Mouse (Mus musculus) lung, embryonic 16.5 days (tissue): ENCODE results near the gene Panx1. TPM values are rescaled to one million over a fixed set of nuclear protein-coding genes. Genes with fewer than 3 reads are reported as not detected.

Source experiments
- ATAC-seq: fragments of 200-750 bp; cut with Nextera tagmentation; 2 replicates; pipeline ENCODE4 v1.8.0; 2017; ENCODE audit warnings: low read depth, mild to moderate bottlenecking, moderate library complexity
- H3K27ac ChIP-seq: fragments of 300-500 bp; sonication (generic); 2 replicates; pipeline ENCODE4 v1.5.1; 2014; ENCODE audit warnings: mild to moderate bottlenecking, control low read depth, low read length
- H3K27me3 ChIP-seq: fragments of 300-500 bp; sonication (generic); 2 replicates; pipeline ENCODE4 v1.6.1; 2014; ENCODE audit warnings: low read depth, low read length, mixed read lengths; ENCODE audit not compliant: control insufficient read depth, insufficient read depth
- H3K36me3 ChIP-seq: fragments of 300-500 bp; sonication (generic); 2 replicates; pipeline ENCODE4 v1.6.1; 2014; ENCODE audit warnings: low read length; ENCODE audit not compliant: control insufficient read depth, insufficient read depth
- H3K4me1 ChIP-seq: fragments of 300-500 bp; sonication (generic); replicated peaks from 2 replicates; pipeline ENCODE4 v1.6.1; 2014; ENCODE audit warnings: low read length, mixed read lengths; ENCODE audit not compliant: control insufficient read depth, insufficient read depth
- H3K4me2 ChIP-seq: fragments of 300-500 bp; sonication (generic); 2 replicates; pipeline ENCODE4 v1.6.1; 2014; ENCODE audit warnings: low read depth, low read length, control low read depth
- H3K4me3 ChIP-seq: fragments of 300-500 bp; sonication (generic); 2 replicates; pipeline ENCODE4 v1.5.1; 2014; ENCODE audit warnings: mild to moderate bottlenecking, low read length, control low read depth
- H3K9ac ChIP-seq: fragments of 300-500 bp; sonication (generic); 2 replicates; pipeline ENCODE4 v1.6.1; 2014; ENCODE audit warnings: low read length, control low read depth
- H3K9me3 ChIP-seq: fragments of 300-500 bp; sonication (generic); 2 replicates; pipeline ENCODE4 v1.6.1; 2016; ENCODE audit warnings: low read length; ENCODE audit not compliant: control insufficient read depth
- WGBS: fragments of 180-500 bp; shearing (Covaris S2); extraction: QIAGEN DNeasy Blood & Tissue Kit; methylation state at CpG from one replicate; pipeline ENCODE4 v1.1.7; 2014; 5-methylcytosine and 5-hydroxymethylcytosine counted together
- polyA plus RNA-seq: library from polyadenylated mRNA; unstranded; fragments of >200 nt; fragmentation: Nextera tagmentation; extraction: Ambion mirVana; gene quantifications from 2 replicates; pipeline ENCODE4 v1.2.1, GENCODE M21; 2015

Panx1 gene
- polyA plus RNA-seq, 1 experiment from 2014 or later, result 27.3 TPM

- Histone ChIP-seq H3K4me3 (no peak overlapping the region), H3K9me3 (no peaks in the 10 kb centered on the region), H3K27me3 (no peaks in the 10 kb centered on the region), H3K36me3 (no peaks in the 10 kb centered on the region), H3K9ac (no peak overlapping the region), H3K27ac (no peak overlapping the region), H3K4me2 (no peak overlapping the region), H3K4me1 (peaks cover 8% of the 10 kb centered on the region)
- no peak; the same call in 1 of the 2 replicates for ATAC-seq
- WGBS, result 77% methylated on average over 5 of the region's 5 CpGs
Measured at GRCm38 (mm10) chr9:15039848-15040247, 5.4 kb downstream of the Panx1 start.

GRCm38 (mm10) chr9:15037704-15038103 lies 7.6 kb downstream of the Panx1 start:
- H3K9me3 ChIP-seq, result no peaks in the 10 kb centered on the region
- 54% methylated on average over 3 of the region's 3 CpGs for WGBS
- H3K4me3 ChIP-seq, result no peak overlapping the region
- no peak overlapping the region for H3K27ac ChIP-seq
- H3K4me2 ChIP-seq, result no peak overlapping the region
- ATAC-seq, result no peak
- no peak overlapping the region for H3K9ac ChIP-seq
- no peaks in the 10 kb centered on the region for H3K27me3 ChIP-seq
- no peaks in the 10 kb centered on the region for H3K36me3 ChIP-seq
- peaks cover 3% of the 10 kb centered on the region; the same call in 1 of the 2 replicates for H3K4me1 ChIP-seq

- ATAC-seq, result no peak
- no peaks in the 10 kb centered on the region for H3K36me3 ChIP-seq
- no peak overlapping the region for H3K9ac ChIP-seq
- H3K4me2 ChIP-seq, result no peak overlapping the region
- no peak overlapping the region for H3K4me3 ChIP-seq
- H3K4me1 ChIP-seq, result peaks cover 3% of the 10 kb centered on the region; the same call in 1 of the 2 replicates
- H3K27me3 ChIP-seq, result no peaks in the 10 kb centered on the region
- H3K27ac ChIP-seq, result no peak overlapping the region
- no peaks in the 10 kb centered on the region for H3K9me3 ChIP-seq
Measured at GRCm38 (mm10) chr9:15037237-15037636, 8.0 kb downstream of the Panx1 start.

GRCm38 (mm10) chr9:15036807-15037206 lies 8.5 kb downstream of the Panx1 start:
- no peaks in the 10 kb centered on the region for H3K27me3 ChIP-seq
- H3K4me3 ChIP-seq, result no peak overlapping the region
- 60% methylated on average over 4 of the region's 4 CpGs for WGBS
- peaks cover 3% of the 10 kb centered on the region; the same call in 1 of the 2 replicates for H3K4me1 ChIP-seq
- H3K27ac ChIP-seq, result no peak overlapping the region
- no peaks in the 10 kb centered on the region for H3K9me3 ChIP-seq
- no peak overlapping the region for H3K4me2 ChIP-seq
- no peak for ATAC-seq
- no peaks in the 10 kb centered on the region for H3K36me3 ChIP-seq
- H3K9ac ChIP-seq, result no peak overlapping the region

GRCm38 (mm10) chr9:15036405-15036804 lies 8.9 kb downstream of the Panx1 start:
- H3K36me3 ChIP-seq, result no peaks in the 10 kb centered on the region
- H3K4me2 ChIP-seq, result no peak overlapping the region
- peaks cover 3% of the 10 kb centered on the region; the same call in 1 of the 2 replicates for H3K4me1 ChIP-seq
- 98% methylated on average over 2 of the region's 2 CpGs for WGBS
- no peaks in the 10 kb centered on the region for H3K27me3 ChIP-seq
- H3K9ac ChIP-seq, result no peak overlapping the region
- no peaks in the 10 kb centered on the region for H3K9me3 ChIP-seq
- ATAC-seq, result no peak
- H3K27ac ChIP-seq, result no peak overlapping the region
- H3K4me3 ChIP-seq, result no peak overlapping the region

DNA sequence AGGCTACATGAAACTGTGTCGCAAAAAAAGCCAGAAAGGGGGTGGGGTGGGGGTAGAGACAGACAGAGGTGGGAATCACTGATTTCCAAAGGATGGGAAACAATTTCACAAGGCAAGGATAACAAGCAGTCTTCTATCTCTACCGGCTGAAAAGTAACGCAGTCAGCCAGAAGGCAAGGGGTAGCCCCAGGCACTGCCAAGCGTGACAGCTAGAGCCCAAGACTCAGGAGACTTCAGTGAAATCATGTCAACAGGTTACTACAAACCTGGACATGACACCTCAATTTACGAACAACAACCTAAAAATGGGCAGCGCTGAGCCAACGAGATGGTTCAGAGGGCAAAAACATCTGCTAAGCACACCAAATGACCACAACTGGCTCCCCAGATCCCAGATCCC lies 9.3 kb downstream of the Panx1 start:
- ATAC-seq, result no peak
- Histone ChIP-seq H3K4me3 (no peak overlapping the region), H3K4me2 (no peak overlapping the region), H3K4me1 (peaks cover 3% of the 10 kb centered on the region), H3K9me3 (no peaks in the 10 kb centered on the region), H3K36me3 (no peaks in the 10 kb centered on the region), H3K27ac (no peak overlapping the region), H3K27me3 (no peaks in the 10 kb centered on the region), H3K9ac (no peak overlapping the region)
- 92% methylated on average over 7 of the region's 7 CpGs for WGBS

GRCm38 (mm10) chr9:15034546-15035273 lies 10.6 kb downstream of the Panx1 start:
- Histone ChIP-seq H3K9me3 (no peaks in the 10 kb centered on the region), H3K4me1 (peaks cover 12% of the 10 kb centered on the region), H3K4me2 (no peak overlapping the region), H3K27ac (no peak overlapping the region), H3K9ac (no peak overlapping the region), H3K4me3 (no peak overlapping the region), H3K27me3 (no peaks in the 10 kb centered on the region), H3K36me3 (no peaks in the 10 kb centered on the region)
- no peak for ATAC-seq
- WGBS, result 67% methylated on average over 7 of the region's 7 CpGs

DNA sequence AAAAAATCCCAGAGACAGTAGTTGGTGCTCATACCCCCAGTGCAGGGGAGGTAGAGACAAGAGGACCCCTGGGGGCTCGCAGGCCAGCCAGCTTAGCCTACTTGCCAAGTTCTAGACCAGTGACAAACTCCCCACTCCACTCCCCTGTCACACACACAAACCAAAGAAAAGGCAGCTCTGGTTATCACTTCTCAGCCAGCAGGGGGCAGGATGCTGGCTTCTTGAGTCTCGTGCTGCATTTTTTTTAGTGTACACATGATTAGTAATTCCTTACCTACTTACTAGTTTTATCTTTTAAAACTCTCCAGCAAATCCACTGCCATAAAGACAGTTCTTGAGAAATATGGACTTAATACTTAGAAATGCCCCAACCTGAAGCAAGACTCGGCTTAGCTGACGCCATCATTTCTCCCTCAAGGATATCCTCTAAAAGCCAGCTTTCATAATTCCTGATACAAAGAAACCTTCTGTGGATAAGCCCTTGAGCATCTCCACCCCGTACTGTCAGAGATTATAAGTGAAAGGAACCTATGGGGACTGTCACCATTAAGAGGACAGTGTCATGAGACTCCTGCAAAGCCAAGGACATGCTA lies 11.6 kb downstream of the Panx1 start:
- Histone ChIP-seq H3K9me3 (no peaks in the 10 kb centered on the region), H3K36me3 (no peaks in the 10 kb centered on the region), H3K4me3 (no peak overlapping the region), H3K27me3 (no peaks in the 10 kb centered on the region), H3K27ac (no peak overlapping the region), H3K4me2 (no peak overlapping the region), H3K4me1 (peaks cover 12% of the 10 kb centered on the region), H3K9ac (no peak overlapping the region)
- WGBS, result 65% methylated on average over 5 of the region's 5 CpGs
- ATAC-seq, result no peak

- H3K9ac ChIP-seq, result no peak overlapping the region
- no peaks in the 10 kb centered on the region for H3K9me3 ChIP-seq
- no peak overlapping the region for H3K4me2 ChIP-seq
- 84% methylated on average over 4 of the region's 4 CpGs for WGBS
- H3K4me1 ChIP-seq, result peaks cover 12% of the 10 kb centered on the region
- ATAC-seq, result no peak
- H3K27me3 ChIP-seq, result no peaks in the 10 kb centered on the region
- no peak overlapping the region for H3K27ac ChIP-seq
- no peaks in the 10 kb centered on the region for H3K36me3 ChIP-seq
- no peak overlapping the region for H3K4me3 ChIP-seq
Measured at GRCm38 (mm10) chr9:15032797-15033196, 12.5 kb downstream of the Panx1 start.
